Mouse (Mus musculus) forebrain, embryonic 15.5 days (tissue): ENCODE data around the gene Scg5. TPM values are rescaled to one million over a fixed set of nuclear protein-coding genes. Genes with fewer than 3 reads are reported as not detected.

Experiments
- polyA plus RNA-seq: library from polyadenylated mRNA; unstranded; fragments of >200 nt; fragmentation: Nextera tagmentation; extraction: Ambion mirVana; gene quantifications from 2 replicates; pipeline ENCODE4 v1.2.1, GENCODE M21; 2015

The Scg5 gene
- polyA plus RNA-seq, 1 experiment from 2014 or later, result 207 TPM

Other genes starting within 250 kb of the Scg5 start
- gene Grem1, start 70.5 kb downstream of the Scg5 start, polyA plus RNA-seq, result 0.74 and 0.79 TPM in 2 replicates
- gene Arhgap11a, start 19.5 kb upstream of the Scg5 start, polyA plus RNA-seq, result 31.3 and 34.2 TPM in 2 replicates
- gene Gjd2, start 184.5 kb upstream of the Scg5 start, polyA plus RNA-seq, result 3.4 and 3.6 TPM in 2 replicates
- 2.4 and 22.2 TPM in 2 replicates for gene Actc1, start 224.4 kb upstream of the Scg5 start, polyA plus RNA-seq